Comparison of ENCODE assay signal across 8 mouse cellular contexts in genomic region chr8:72318801-72319322, GRCm38 (mm10). TPM values are rescaled to one million over a fixed set of nuclear protein-coding genes. Genes with fewer than 3 reads are reported as not detected.
DNase-seq lines count a peak whose midpoint lies in the region; ATAC-seq and TF ChIP-seq lines count a peak whose summit lies in the region.

Gene Klf2 (plus strand): TSS chr8:72319033.

- WGBS in limb, embryonic 13.5 days, result under 1% methylated on average over 44 of the region's 46 CpGs
- WGBS in midbrain, embryonic 15.5 days, result under 1% methylated on average over 45 of the region's 46 CpGs

- no peaks in the 10 kb centered on the region for H3K9me3 ChIP-seq in limb, embryonic 13.5 days
- no peaks in the 10 kb centered on the region for H3K9me3 ChIP-seq in midbrain, embryonic 15.5 days

- H3K27ac ChIP-seq in embryonic fibroblast, embryonic 13.5 days (ENCODE audit: insufficient read depth, low read length), result no peak within 1 kb of the TSS
- 0 out of 2 replicates have a peak within 1 kb of the TSS, but pooled peaks have one; percentile 22 for H3K27ac ChIP-seq in limb, embryonic 13.5 days
- no peak within 1 kb of the TSS for H3K27ac ChIP-seq in midbrain, embryonic 15.5 days

- peak; percentile 98 for ATAC-seq in limb, embryonic 13.5 days (ENCODE audit: low FRiP score, low read depth)
- peak; percentile 93 for ATAC-seq in midbrain, embryonic 15.5 days (replicated peaks)

- TF ChIP-seq CTCF in embryonic fibroblast, embryonic 13.5 days (IDR thresholded peaks at IDR 0.05; ENCODE audit: borderline replicate concordance, insufficient read depth, low read length), result no peak

- H3K36me3 ChIP-seq in limb, embryonic 13.5 days, result no peaks in the 10 kb centered on the region
- no peaks in the 10 kb centered on the region for H3K36me3 ChIP-seq in midbrain, embryonic 15.5 days (replicated peaks)

- peak; percentile 100 for TF ChIP-seq POLR2A in embryonic fibroblast, embryonic 13.5 days (IDR thresholded peaks at IDR 0.05; ENCODE audit: low read depth, low read length)

- peak within 1 kb of the TSS; percentile 74 for H3K9ac ChIP-seq in limb, embryonic 13.5 days
- peak within 1 kb of the TSS; percentile 41 for H3K9ac ChIP-seq in midbrain, embryonic 15.5 days

- H3K27me3 ChIP-seq in limb, embryonic 13.5 days, result peaks cover 53% of the 10 kb centered on the region
- peaks cover 41% of the 10 kb centered on the region for H3K27me3 ChIP-seq in midbrain, embryonic 15.5 days (replicated peaks)

- peaks cover 2% of the 10 kb centered on the region; the same call in 1 of the 2 replicates for H3K4me1 ChIP-seq in embryonic fibroblast, embryonic 13.5 days (ENCODE audit: control insufficient read depth, insufficient read depth, low read length)
- H3K4me1 ChIP-seq in limb, embryonic 13.5 days, result peaks cover 23% of the 10 kb centered on the region
- H3K4me1 ChIP-seq in midbrain, embryonic 15.5 days, result peaks cover 22% of the 10 kb centered on the region

- peak; percentile 93 for DNase-seq in A20 (ENCODE audit: low read depth, low spot score)
- peak; percentile 83 for DNase-seq in brain, adult 2 months (ENCODE audit: low read depth, low spot score)
- peak; percentile 99 for DNase-seq in heart, adult 9 months (ENCODE audit: low spot score in 2 of 2)
- peak; percentile 94 for DNase-seq in kidney, adult 9 months
- peak; percentile 98 for DNase-seq in spleen, adult 18-20 months

- H3K4me3 ChIP-seq in embryonic fibroblast, embryonic 13.5 days (ENCODE audit: insufficient read depth, low read length), result peak within 1 kb of the TSS; percentile 85
- peak within 1 kb of the TSS; percentile 63 for H3K4me3 ChIP-seq in limb, embryonic 13.5 days
- H3K4me3 ChIP-seq in midbrain, embryonic 15.5 days, result peak within 1 kb of the TSS; percentile 50

- H3K4me2 ChIP-seq in limb, embryonic 13.5 days (replicated peaks), result peak within 1 kb of the TSS; percentile 90
- H3K4me2 ChIP-seq in midbrain, embryonic 15.5 days, result peak within 1 kb of the TSS; percentile 81

RNA-seq across cellular contexts. Expression of gene Klf2, which starts in this region (rescaled TPM):
- polyA plus RNA-seq in embryonic fibroblast, embryonic 13.5 days (2011; ENCODE audit: insufficient read length, low read depth, missing spikeins), result 19.1 and 19.7 TPM in 2 replicates
- polyA plus RNA-seq in limb, embryonic 13.5 days (2015; fragmentation: Nextera tagmentation; extraction: Ambion mirVana), result 7.9 and 8.9 TPM in 2 replicates
- polyA plus RNA-seq in midbrain, embryonic 15.5 days (2015; fragmentation: Nextera tagmentation; extraction: Ambion mirVana), result 4.7 and 5.4 TPM in 2 replicates
